9 mouse cellular contexts compared by ENCODE assay signal in genomic region chr10:23674633-23675515, GRCm38 (mm10).
DNase-seq lines count a peak whose midpoint lies in the region; ATAC-seq lines count a peak whose summit lies in the region.
"Had no signal": no experiment of that assay in that cellular context is flagged by ENCODE, and none has a peak within 500 bp of the region (broad histone marks: within the 10 kb centered on the region; RNA-seq: fewer than 3 reads in every experiment).

No protein-coding gene starts in this region.

- no peaks in the 10 kb centered on the region for H3K27me3 ChIP-seq in hindbrain, embryonic 11.5 days (ENCODE audit: control insufficient read depth, insufficient read depth, low read length)
- no peaks in the 10 kb centered on the region for H3K27me3 ChIP-seq in midbrain, embryonic 14.5 days (ENCODE audit: control insufficient read depth, insufficient read depth, low read length)
- H3K27me3 ChIP-seq: liver, embryonic 15.5 days had no signal

- H3K9me3 ChIP-seq in hindbrain, embryonic 11.5 days (ENCODE audit: control insufficient read depth, low read length), result no peaks in the 10 kb centered on the region
- no peaks in the 10 kb centered on the region for H3K9me3 ChIP-seq in midbrain, embryonic 14.5 days (ENCODE audit: control insufficient read depth, low read length)
- H3K9me3 ChIP-seq: liver, embryonic 15.5 days had no signal

- H3K4me1 ChIP-seq in hindbrain, embryonic 11.5 days (replicated peaks; ENCODE audit: control insufficient read depth, insufficient read depth, low read length), result peaks cover 4% of the 10 kb centered on the region
- peaks cover 11% of the 10 kb centered on the region; the same call in 1 of the 2 replicates for H3K4me1 ChIP-seq in midbrain, embryonic 14.5 days (ENCODE audit: control insufficient read depth, insufficient read depth, low read length)
- H3K4me1 ChIP-seq: liver, embryonic 15.5 days had no signal

- WGBS in hindbrain, embryonic 11.5 days, result 21% methylated on average over 16 of the region's 16 CpGs
- whole genome bisulfite sequencing in midbrain, embryonic 14.5 days, result 7% methylated on average over 16 of the region's 16 CpGs

- 0 out of 2 replicates have a peak overlapping the region, but pooled peaks have one; percentile 8 for H3K9ac ChIP-seq in hindbrain, embryonic 11.5 days (ENCODE audit: low read depth, low read length)
- H3K9ac ChIP-seq in midbrain, embryonic 14.5 days (replicated peaks; ENCODE audit: low read length), result peak overlapping the region; percentile 31; the same call in 1 of the 2 replicates
- H3K9ac ChIP-seq: liver, embryonic 15.5 days had no signal

- peak overlapping the region; percentile 26; the same call in 1 of the 2 replicates for H3K4me2 ChIP-seq in hindbrain, embryonic 11.5 days (replicated peaks; ENCODE audit: low read depth, low read length)
- H3K4me2 ChIP-seq in midbrain, embryonic 14.5 days (ENCODE audit: low read length), result peak overlapping the region; percentile 42
- H3K4me2 ChIP-seq: liver, embryonic 15.5 days had no signal

- DNase-seq in adrenal gland, adult (ENCODE audit: inconsistent age in 2 of 2, low spot score in 1 of 2), result peak; percentile 48 to 57
- no peak for DNase-seq in adrenal gland, adult 18-20 months (ENCODE audit: low spot score in 2 of 2)
- peak; percentile 43 for DNase-seq in embryo, embryonic 9.5 days (ENCODE audit: extremely low spot score)
- DNase-seq in hindbrain, embryonic 11.5 days (ENCODE audit: low spot score), result peak; percentile 73
- DNase-seq in midbrain, embryonic 14.5 days, result peak; percentile 89
- no peak for DNase-seq in spleen, adult 12 weeks (ENCODE audit: low spot score)
- no peak for DNase-seq in heart, postnatal 4 days
- no peak for DNase-seq in heart, postnatal 14 days

- no peaks in the 10 kb centered on the region for H3K36me3 ChIP-seq in hindbrain, embryonic 11.5 days (ENCODE audit: control insufficient read depth, insufficient read depth, low read length)
- H3K36me3 ChIP-seq in midbrain, embryonic 14.5 days (ENCODE audit: control insufficient read depth, insufficient read depth, low read length), result no peaks in the 10 kb centered on the region
- H3K36me3 ChIP-seq: liver, embryonic 15.5 days had no signal

- intact Hi-C loops in heart, postnatal 14 days (cut with DNase I), result no loop called here

- ATAC-seq in hindbrain, embryonic 11.5 days (ENCODE audit: low FRiP score), result peak; percentile 93
- ATAC-seq in midbrain, embryonic 14.5 days (ENCODE audit: low FRiP score, low TSS enrichment), result peak; percentile 84

- H3K27ac ChIP-seq in hindbrain, embryonic 11.5 days (ENCODE audit: low read depth, low read length), result peak overlapping the region; percentile 89
- H3K27ac ChIP-seq in midbrain, embryonic 14.5 days (replicated peaks; ENCODE audit: low read depth, low read length), result peak overlapping the region; percentile 80
- H3K27ac ChIP-seq: liver, embryonic 15.5 days had no signal

- H3K4me3 ChIP-seq in hindbrain, embryonic 11.5 days (ENCODE audit: low read depth, low read length), result no peak overlapping the region
- no peak overlapping the region for H3K4me3 ChIP-seq in midbrain, embryonic 14.5 days (replicated peaks; ENCODE audit: low read depth, low read length)
- H3K4me3 ChIP-seq: liver, embryonic 15.5 days had no signal

Comparison
In these comparisons a context has a peak if more than half of its experiments do, and no peak if none do; other contexts are left out.
1. DNase-seq: peak in adrenal gland, adult (2 of 2), embryo, embryonic 9.5 days (single experiment), hindbrain, embryonic 11.5 days (single experiment) and midbrain, embryonic 14.5 days (single experiment); none in adrenal gland, adult 18-20 months (0 of 2), spleen, adult 12 weeks (single experiment), heart, postnatal 4 days (single experiment) and heart, postnatal 14 days (0 of 2).